Mouse (Mus musculus) liver, adult 2 months (tissue): ENCODE results near the gene Zfp574. TPM values are rescaled to one million over a fixed set of nuclear protein-coding genes. Genes with fewer than 3 reads are reported as not detected.

Experiments
- DNase-seq: peaks from one replicate; pipeline ENCODE4 v3.0.0-alpha.2; 2011; ENCODE audit warnings: low read depth, low spot score; ENCODE audit errors: extremely low read depth
- H3K27ac ChIP-seq: fragments of 200-500 bp; replicated peaks from 2 replicates; pipeline ENCODE4 v1.5.1; 2012; ENCODE audit warnings: low read depth, mild to moderate bottlenecking, control low read depth, inconsistent platforms, low read length; ENCODE audit not compliant: insufficient read depth
- H3K27me3 ChIP-seq: fragments of 200-500 bp; 2 replicates; pipeline ENCODE4 v1.6.1; 2012; ENCODE audit warnings: mild to moderate bottlenecking, moderate library complexity, low read length, inconsistent platforms; ENCODE audit not compliant: control insufficient read depth, insufficient read depth
- H3K36me3 ChIP-seq: fragments of 200-500 bp; 2 replicates; pipeline ENCODE4 v1.6.1; 2012; ENCODE audit warnings: low read length, inconsistent platforms; ENCODE audit not compliant: control insufficient read depth, insufficient read depth
- H3K4me1 ChIP-seq: fragments of 200-500 bp; 2 replicates; pipeline ENCODE4 v1.6.1; 2011; ENCODE audit warnings: low read length; ENCODE audit not compliant: control insufficient read depth, insufficient read depth
- H3K4me3 ChIP-seq: fragments of 200-500 bp; 2 replicates; pipeline ENCODE4 v1.5.1; 2011; ENCODE audit warnings: low read depth, mild to moderate bottlenecking, control low read depth, low read length, moderate library complexity; ENCODE audit not compliant: insufficient read depth
- H3K79me2 ChIP-seq: fragments of 200-500 bp; 2 replicates; pipeline ENCODE4 v1.6.1; 2012; ENCODE audit warnings: inconsistent platforms, mild to moderate bottlenecking, low read length, moderate library complexity; ENCODE audit not compliant: control insufficient read depth, insufficient read depth
- H3K9ac ChIP-seq: fragments of 200-500 bp; 2 replicates; pipeline ENCODE4 v1.6.1; 2012; ENCODE audit warnings: low read depth, mild to moderate bottlenecking, control low read depth, inconsistent platforms, low read length
- CTCF ChIP-seq: fragments of 200-500 bp; IDR thresholded peaks from 2 replicates; pipeline ENCODE4 v1.5.1; 2011; ENCODE audit warnings: low read depth, low read length, control low read depth
- POLR2A ChIP-seq: fragments of 200-500 bp; IDR thresholded peaks from 2 replicates; pipeline ENCODE4 v1.6.1; 2011; ENCODE audit warnings: low read length, control low read depth; ENCODE audit not compliant: insufficient read depth; ENCODE audit errors: extremely low read depth
- WGBS: fragments of 180-500 bp; shearing (Covaris S2); methylation state at CpG from one replicate; pipeline ENCODE4 v1.1.7; 2018; 5-methylcytosine and 5-hydroxymethylcytosine counted together
- polyA plus RNA-seq: library from polyadenylated mRNA; depleted of rRNA; stranded (reverse); fragments of >200 nt; gene quantifications from 2 replicates; pipeline ENCODE4 v1.2.3, GENCODE M21; 2012
- total RNA-seq: library from RNA; depleted of rRNA; stranded (reverse); fragments of >200 nt; gene quantifications from 2 replicates; pipeline ENCODE4 v1.2.3, GENCODE M21; 2014

The Zfp574 gene
- total and polyA plus RNA-seq, 2 experiments = 2.3 to 17.2 TPM

- 0 out of 2 replicates have a peak, but pooled peaks cover 2% of the 10 kb centered on the region for H3K4me1 ChIP-seq
- TF ChIP-seq POLR2A = no peak
- TF ChIP-seq CTCF = no peak
- no peaks in the 10 kb centered on the region for H3K27me3 ChIP-seq
- DNase-seq = no peak
- no peaks in the 10 kb centered on the region for H3K79me2 ChIP-seq
- no peak overlapping the region for H3K27ac ChIP-seq
- H3K9ac ChIP-seq = no peak overlapping the region
- no peaks in the 10 kb centered on the region for H3K36me3 ChIP-seq
- WGBS = 83% methylated on average over 8 of the region's 8 CpGs
- no peak overlapping the region for H3K4me3 ChIP-seq
Observed at GRCm38 (mm10) chr7:25063900-25064299, 8.5 kb upstream of the Zfp574 start.

- Histone ChIP-seq H3K27me3 (no peaks in the 10 kb centered on the region), H3K27ac (no peak overlapping the region), H3K4me3 (no peak overlapping the region), H3K9ac (no peak overlapping the region), H3K4me1 (0 out of 2 replicates have a peak, but pooled peaks cover 2% of the 10 kb centered on the region), H3K36me3 (no peaks in the 10 kb centered on the region), H3K79me2 (no peaks in the 10 kb centered on the region)
- TF ChIP-seq POLR2A (no peak), CTCF (no peak)
- 65% methylated on average over 7 of the region's 7 CpGs for WGBS
- peak; percentile 66 for DNase-seq
Observed at GRCm38 (mm10) chr7:25067338-25067737, 5.0 kb upstream of the Zfp574 start.

GRCm38 (mm10) chr7:25067909-25068656 lies 4.3 kb upstream of the Zfp574 start:
- Histone ChIP-seq H3K27me3 (0 out of 2 replicates have a peak, but pooled peaks cover 3% of the 10 kb centered on the region), H3K9ac (no peak overlapping the region), H3K79me2 (no peaks in the 10 kb centered on the region), H3K36me3 (no peaks in the 10 kb centered on the region), H3K4me3 (no peak overlapping the region; the same call in 1 of the 2 replicates), H3K27ac (no peak overlapping the region), H3K4me1 (0 out of 2 replicates have a peak, but pooled peaks cover 2% of the 10 kb centered on the region)
- DNase-seq = peak; percentile 59
- 64% methylated on average over 22 of the region's 22 CpGs for WGBS
- no peak for TF ChIP-seq CTCF
- no peak for TF ChIP-seq POLR2A

DNA sequence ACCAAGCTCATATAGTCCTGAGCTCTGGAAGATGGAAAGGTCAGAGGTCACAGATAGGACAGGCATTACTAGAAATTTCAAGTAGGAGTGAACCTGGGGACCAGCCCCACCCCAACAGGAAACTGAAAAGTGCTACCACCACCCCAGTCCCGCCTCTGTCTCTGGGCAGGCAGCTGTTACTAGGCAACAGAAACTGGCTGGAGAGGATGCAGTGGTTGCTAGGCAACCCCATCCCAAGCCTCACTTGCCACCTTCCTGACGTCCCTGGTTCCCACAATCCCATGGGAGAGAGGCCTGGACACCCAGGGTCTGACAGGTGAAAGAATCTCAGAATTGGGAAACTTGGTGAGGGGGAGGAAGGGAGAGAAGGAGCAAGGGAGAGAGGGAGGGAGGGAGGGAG lies 3.6 kb upstream of the Zfp574 start:
- H3K9ac ChIP-seq = no peak overlapping the region
- no peak for TF ChIP-seq POLR2A
- no peak for TF ChIP-seq CTCF
- 83% methylated on average over 2 of the region's 2 CpGs for WGBS

DNA sequence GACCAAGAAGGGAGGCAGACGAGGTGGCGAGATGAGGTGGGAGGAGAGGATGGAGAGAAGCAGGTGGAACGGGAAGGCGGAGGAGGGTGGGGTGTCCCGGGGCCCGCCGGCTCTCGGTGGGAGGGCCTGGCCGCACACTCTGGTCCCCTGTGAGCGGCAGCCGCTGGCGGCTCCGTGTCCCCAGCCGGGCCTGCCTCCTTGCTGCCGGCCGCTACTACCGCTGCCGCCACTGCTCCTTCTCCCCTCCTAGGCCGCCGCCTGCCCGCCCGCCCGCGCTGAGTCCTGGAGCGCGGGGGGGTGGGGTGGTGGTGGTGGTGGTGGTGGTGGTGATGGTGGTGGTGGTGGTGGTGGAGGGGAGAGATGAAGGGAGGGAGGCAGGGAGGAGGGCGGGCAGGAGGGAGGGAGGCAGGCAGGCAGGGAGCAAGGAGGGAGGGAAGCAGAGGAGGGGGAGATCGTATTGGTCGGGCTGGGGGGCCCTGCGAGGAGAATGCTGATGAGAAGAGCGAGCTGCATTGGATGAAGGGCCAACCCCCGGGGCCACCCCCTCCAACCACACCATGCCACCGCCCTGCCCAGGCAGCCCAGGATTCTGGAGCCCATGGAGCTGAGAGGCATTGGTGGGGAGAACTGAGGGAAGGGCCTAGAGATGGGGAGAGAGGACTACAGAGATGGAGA lies 486 bp downstream of the Zfp574 start:
- TF ChIP-seq POLR2A = no peak
- TF ChIP-seq CTCF = no peak
- Histone ChIP-seq H3K79me2 (peaks cover 6% of the 10 kb centered on the region; the same call in 1 of the 2 replicates), H3K36me3 (no peaks in the 10 kb centered on the region), H3K4me3 (peak overlapping the region; percentile 56), H3K27me3 (0 out of 2 replicates have a peak, but pooled peaks cover 3% of the 10 kb centered on the region), H3K27ac (no peak overlapping the region), H3K4me1 (peaks cover 7% of the 10 kb centered on the region), H3K9ac (peak overlapping the region; percentile 57)
- no peak for DNase-seq
- 21% methylated on average over 26 of the region's 33 CpGs for WGBS

More for the DNA sequence above, 3.6 kb upstream of the Zfp574 start:
- Histone ChIP-seq H3K4me3 (no peak overlapping the region), H3K27me3 (0 out of 2 replicates have a peak, but pooled peaks cover 3% of the 10 kb centered on the region), H3K36me3 (no peaks in the 10 kb centered on the region), H3K27ac (no peak overlapping the region), H3K4me1 (0 out of 2 replicates have a peak, but pooled peaks cover 2% of the 10 kb centered on the region), H3K79me2 (no peaks in the 10 kb centered on the region)
- DNase-seq = no peak

DNA sequence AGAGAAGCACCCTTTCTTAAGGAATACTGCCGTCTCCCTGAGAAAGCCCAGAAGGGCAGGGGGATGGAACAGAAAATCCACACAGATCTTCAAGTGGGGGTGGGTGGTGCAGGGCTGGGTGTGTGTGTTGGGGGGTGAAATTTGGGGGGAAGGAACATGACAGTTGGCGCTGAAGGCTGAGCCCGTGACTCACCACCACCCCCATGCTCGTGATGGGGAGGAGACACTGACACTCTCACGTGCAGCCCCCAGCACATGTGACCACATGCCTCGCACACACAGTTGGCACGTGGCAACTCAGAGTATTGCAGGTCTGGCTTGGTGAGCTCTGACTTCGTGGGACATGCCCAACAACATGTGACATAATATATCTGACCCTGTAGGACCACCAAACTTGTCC lies 1.6 kb downstream of the Zfp574 start:
- Histone ChIP-seq H3K27me3 (0 out of 2 replicates have a peak, but pooled peaks cover 3% of the 10 kb centered on the region), H3K9ac (no peak overlapping the region), H3K4me1 (peaks cover 7% of the 10 kb centered on the region), H3K79me2 (peaks cover 7% of the 10 kb centered on the region; the same call in 1 of the 2 replicates), H3K27ac (no peak overlapping the region), H3K4me3 (no peak overlapping the region), H3K36me3 (no peaks in the 10 kb centered on the region)
- no peak for DNase-seq
- WGBS = 93% methylated on average over 8 of the region's 8 CpGs
- TF ChIP-seq POLR2A (no peak), CTCF (no peak)
